Mouse (Mus musculus): ENCODE measurements around the gene Top2a. TPM values are rescaled to one million over a fixed set of nuclear protein-coding genes. Genes with fewer than 3 reads are reported as not detected.
A peak's percentile ranks its signal among the peaks of the same experiment; 100 is the strongest.

The Top2a gene
- polyA plus RNA-seq, 2 experiments: 134 to 205 TPM

GRCm38 (mm10) chr11:98971316-98972031 is 52.5 kb downstream of the Top2a start:
- 0 out of 2 replicates have a peak overlapping the region, but pooled peaks have one; percentile 19 for H3K27ac ChIP-seq (replicated peaks; ENCODE audit: low read depth, low read length)
- no peak for ATAC-seq (ENCODE audit: low FRiP score, low read depth)
- peaks cover 51% of the 10 kb centered on the region for H3K4me1 ChIP-seq (ENCODE audit: control insufficient read depth, insufficient read depth, low read length)

DNA sequence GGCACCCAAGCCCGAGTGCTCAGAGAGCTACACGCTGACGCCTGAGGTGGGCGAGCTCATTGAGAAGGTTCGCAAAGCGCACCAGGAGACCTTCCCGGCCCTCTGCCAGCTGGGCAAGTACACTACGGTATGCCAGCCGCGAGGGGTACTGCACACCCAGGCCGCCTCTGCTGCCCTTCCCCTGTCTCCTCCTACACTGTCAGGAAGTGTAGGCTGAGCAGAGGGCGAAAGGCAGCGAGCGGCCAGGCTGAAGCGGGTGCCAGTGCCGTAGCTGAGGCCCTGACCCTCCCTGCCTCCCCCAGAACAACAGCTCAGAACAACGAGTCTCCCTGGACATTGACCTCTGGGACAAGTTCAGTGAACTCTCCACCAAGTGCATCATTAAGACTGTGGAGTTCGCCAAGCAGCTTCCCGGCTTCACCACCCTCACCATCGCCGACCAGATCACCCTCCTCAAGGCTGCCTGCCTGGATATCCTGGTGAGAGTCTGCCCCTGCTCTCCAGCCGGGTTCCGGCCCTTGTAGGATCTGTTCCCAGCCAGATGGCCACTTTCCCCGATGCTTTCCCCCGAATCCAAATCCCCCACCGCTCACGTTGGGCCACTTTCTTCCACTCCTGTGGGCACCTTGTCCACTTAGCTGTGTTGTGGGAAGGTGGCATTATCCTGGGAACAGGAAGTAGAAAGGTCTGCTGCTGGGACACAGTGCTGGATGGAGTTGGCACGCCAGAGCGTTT is 53.6 kb downstream of the Top2a start:
- 75% methylated on average over 29 of the region's 29 CpGs for WGBS
- Histone ChIP-seq H3K36me3 (ENCODE audit: control insufficient read depth, insufficient read depth, low read length) (peaks cover 89% of the 10 kb centered on the region), H3K4me3 (replicated peaks; ENCODE audit: low read length) (no peak overlapping the region), H3K27ac (replicated peaks; ENCODE audit: low read depth, low read length) (no peak overlapping the region), H3K4me2 (replicated peaks; ENCODE audit: low read depth, low read length, severe bottlenecking) (no peak overlapping the region), H3K27me3 (ENCODE audit: control insufficient read depth, insufficient read depth, low read length) (no peaks in the 10 kb centered on the region), H3K9ac (ENCODE audit: low read depth, low read length, severe bottlenecking) (no peak overlapping the region), H3K4me1 (ENCODE audit: control insufficient read depth, insufficient read depth, low read length) (peaks cover 62% of the 10 kb centered on the region), H3K9me3 (ENCODE audit: control insufficient read depth, low read length) (no peaks in the 10 kb centered on the region)
- no peak for DNase-seq (ENCODE audit: low spot score)
- TF ChIP-seq POLR2A (IDR thresholded peaks at IDR 0.05; ENCODE audit: borderline replicate concordance, extremely low read depth, insufficient read depth, insufficient read length): no peak
- no peak for ATAC-seq (ENCODE audit: low FRiP score, low read depth)

More at GRCm38 (mm10) chr11:98971316-98972031, 52.5 kb downstream of the Top2a start:
- no peak for TF ChIP-seq POLR2A (IDR thresholded peaks at IDR 0.05; ENCODE audit: borderline replicate concordance, extremely low read depth, insufficient read depth, insufficient read length)
- 74% methylated on average over 23 of the region's 23 CpGs for WGBS
- Histone ChIP-seq H3K4me3 (replicated peaks; ENCODE audit: low read length) (no peak overlapping the region), H3K9me3 (ENCODE audit: control insufficient read depth, low read length) (no peaks in the 10 kb centered on the region), H3K27me3 (ENCODE audit: control insufficient read depth, insufficient read depth, low read length) (no peaks in the 10 kb centered on the region), H3K4me2 (replicated peaks; ENCODE audit: low read depth, low read length, severe bottlenecking) (no peak overlapping the region), H3K36me3 (ENCODE audit: control insufficient read depth, insufficient read depth, low read length) (peaks cover 85% of the 10 kb centered on the region), H3K9ac (ENCODE audit: low read depth, low read length, severe bottlenecking) (0 out of 2 replicates have a peak overlapping the region, but pooled peaks have one; percentile 7)
- DNase-seq (ENCODE audit: low spot score): no peak

DNA sequence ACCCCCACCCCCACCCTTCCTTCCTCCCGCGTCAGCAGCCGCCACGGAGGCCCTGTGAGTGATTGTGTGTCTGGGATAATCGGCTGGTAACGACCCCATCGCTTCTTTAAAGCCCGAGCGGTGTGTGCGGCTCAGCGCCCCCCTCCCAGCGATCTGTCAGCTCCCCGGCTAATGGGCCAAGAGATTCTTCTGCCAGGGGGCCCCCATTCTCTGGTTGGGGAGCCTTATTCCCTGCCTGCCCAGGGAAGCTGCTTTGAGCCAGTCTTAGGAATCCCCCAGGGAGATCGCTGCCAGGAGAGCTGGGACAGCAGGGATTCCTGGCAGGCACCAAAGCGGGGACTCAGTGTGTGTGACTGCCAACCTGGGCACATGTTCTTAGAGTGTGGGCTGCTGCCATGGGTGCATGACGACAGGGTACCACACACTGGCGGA is 54.5 kb downstream of the Top2a start:
- Histone ChIP-seq H3K4me1 (ENCODE audit: control insufficient read depth, insufficient read depth, low read length) (peaks cover 71% of the 10 kb centered on the region), H3K27ac (replicated peaks; ENCODE audit: low read depth, low read length) (0 out of 2 replicates have a peak overlapping the region, but pooled peaks have one; percentile 38), H3K4me3 (replicated peaks; ENCODE audit: low read length) (no peak overlapping the region), H3K36me3 (ENCODE audit: control insufficient read depth, insufficient read depth, low read length) (peaks cover 81% of the 10 kb centered on the region), H3K9me3 (ENCODE audit: control insufficient read depth, low read length) (no peaks in the 10 kb centered on the region), H3K4me2 (replicated peaks; ENCODE audit: low read depth, low read length, severe bottlenecking) (0 out of 2 replicates have a peak overlapping the region, but pooled peaks have one; percentile 7), H3K9ac (ENCODE audit: low read depth, low read length, severe bottlenecking) (0 out of 2 replicates have a peak overlapping the region, but pooled peaks have one; percentile 21), H3K27me3 (ENCODE audit: control insufficient read depth, insufficient read depth, low read length) (no peaks in the 10 kb centered on the region)
- DNase-seq (ENCODE audit: low spot score) (no peak), ATAC-seq (ENCODE audit: low FRiP score, low read depth) (no peak)
- no peak for TF ChIP-seq POLR2A (IDR thresholded peaks at IDR 0.05; ENCODE audit: borderline replicate concordance, extremely low read depth, insufficient read depth, insufficient read length)
- 21% methylated on average over 17 of the region's 17 CpGs for WGBS

DNA sequence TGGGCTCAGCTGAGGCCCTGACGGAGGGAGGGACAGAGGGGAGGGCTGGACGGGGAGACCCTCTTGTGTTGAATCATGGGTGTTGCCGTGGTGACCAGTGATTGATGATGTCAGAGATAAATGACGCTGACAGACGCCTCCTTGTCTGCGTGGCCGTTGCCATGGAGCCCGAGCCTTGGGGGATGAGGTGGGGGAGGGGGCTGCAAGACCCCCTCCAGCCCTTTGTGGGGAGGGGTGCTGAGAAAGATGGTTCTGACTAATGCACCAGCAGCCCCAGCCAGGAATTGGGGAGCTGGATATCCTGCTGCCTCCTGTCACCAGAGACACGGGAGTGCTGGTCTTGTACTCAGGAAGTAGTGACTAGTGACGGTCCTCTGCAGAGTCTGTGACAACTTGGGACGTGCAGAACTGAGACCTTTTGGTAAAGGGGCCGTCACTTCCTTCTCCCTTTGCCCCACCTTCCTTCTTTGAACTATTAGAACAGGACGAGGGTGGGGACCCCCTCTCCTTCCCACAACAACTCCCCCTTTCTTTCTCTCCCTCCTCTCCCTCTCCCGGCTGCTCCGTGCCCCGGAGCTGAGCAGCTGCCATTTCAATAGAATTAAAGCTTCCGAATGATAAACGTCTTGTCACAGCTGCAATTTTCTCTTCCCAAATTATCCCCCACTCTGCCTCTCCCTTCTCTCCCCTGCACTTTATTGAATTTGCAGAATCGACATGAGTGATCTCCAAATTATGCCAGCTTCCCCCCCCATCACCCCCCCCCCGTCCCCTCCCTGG is 55.1 kb downstream of the Top2a start:
- Histone ChIP-seq H3K9me3 (ENCODE audit: control insufficient read depth, low read length) (no peaks in the 10 kb centered on the region), H3K9ac (ENCODE audit: low read depth, low read length, severe bottlenecking) (0 out of 2 replicates have a peak overlapping the region, but pooled peaks have one; percentile 21), H3K4me1 (ENCODE audit: control insufficient read depth, insufficient read depth, low read length) (peaks cover 77% of the 10 kb centered on the region), H3K27ac (replicated peaks; ENCODE audit: low read depth, low read length) (no peak overlapping the region), H3K4me3 (replicated peaks; ENCODE audit: low read length) (no peak overlapping the region), H3K4me2 (replicated peaks; ENCODE audit: low read depth, low read length, severe bottlenecking) (0 out of 2 replicates have a peak overlapping the region, but pooled peaks have one; percentile 7), H3K27me3 (ENCODE audit: control insufficient read depth, insufficient read depth, low read length) (no peaks in the 10 kb centered on the region), H3K36me3 (ENCODE audit: control insufficient read depth, insufficient read depth, low read length) (peaks cover 75% of the 10 kb centered on the region)
- 9% methylated on average over 19 of the region's 20 CpGs for whole genome bisulfite sequencing
- no peak for TF ChIP-seq POLR2A (IDR thresholded peaks at IDR 0.05; ENCODE audit: borderline replicate concordance, extremely low read depth, insufficient read depth, insufficient read length)
- DNase-seq (ENCODE audit: low spot score): no peak
- no peak for ATAC-seq (ENCODE audit: low FRiP score, low read depth)

GRCm38 (mm10) chr11:98968079-98968478 is 55.9 kb downstream of the Top2a start:
- ATAC-seq (ENCODE audit: low FRiP score, low read depth) (no peak), DNase-seq (ENCODE audit: low spot score) (no peak)
- Histone ChIP-seq H3K27me3 (ENCODE audit: control insufficient read depth, insufficient read depth, low read length) (no peaks in the 10 kb centered on the region), H3K27ac (replicated peaks; ENCODE audit: low read depth, low read length) (no peak overlapping the region), H3K4me2 (replicated peaks; ENCODE audit: low read depth, low read length, severe bottlenecking) (0 out of 2 replicates have a peak overlapping the region, but pooled peaks have one; percentile 2), H3K4me1 (ENCODE audit: control insufficient read depth, insufficient read depth, low read length) (peaks cover 81% of the 10 kb centered on the region), H3K36me3 (ENCODE audit: control insufficient read depth, insufficient read depth, low read length) (peaks cover 67% of the 10 kb centered on the region), H3K9me3 (ENCODE audit: control insufficient read depth, low read length) (no peaks in the 10 kb centered on the region), H3K4me3 (replicated peaks; ENCODE audit: low read length) (no peak overlapping the region), H3K9ac (ENCODE audit: low read depth, low read length, severe bottlenecking) (no peak overlapping the region)
- TF ChIP-seq POLR2A (IDR thresholded peaks at IDR 0.05; ENCODE audit: borderline replicate concordance, extremely low read depth, insufficient read depth, insufficient read length): no peak
- WGBS: 54% methylated on average over 15 of the region's 16 CpGs
